Mouse (Mus musculus): ENCODE measurements around the gene Cnih3. TPM values are rescaled to one million over a fixed set of nuclear protein-coding genes. Genes with fewer than 3 reads are reported as not detected.

The Cnih3 gene
- polyA plus RNA-seq, 1 experiment from 2014 or later: 1.2 TPM

GRCm38 (mm10) chr1:181416841-181417240 lies 64.4 kb downstream of the Cnih3 start:
- no peak overlapping the region for H3K4me3 ChIP-seq
- WGBS: 89% methylated on average over 9 of the region's 9 CpGs
- H3K4me1 ChIP-seq (replicated peaks): peaks cover 11% of the 10 kb centered on the region
- H3K36me3 ChIP-seq: no peaks in the 10 kb centered on the region
- peaks cover 22% of the 10 kb centered on the region; the same call in 1 of the 2 replicates for H3K27me3 ChIP-seq (ENCODE audit: insufficient read depth, poor library complexity, severe bottlenecking)
- no peak for DNase-seq (ENCODE audit: low spot score)
- no peak overlapping the region for H3K27ac ChIP-seq
- no peaks in the 10 kb centered on the region for H3K9me3 ChIP-seq

DNA sequence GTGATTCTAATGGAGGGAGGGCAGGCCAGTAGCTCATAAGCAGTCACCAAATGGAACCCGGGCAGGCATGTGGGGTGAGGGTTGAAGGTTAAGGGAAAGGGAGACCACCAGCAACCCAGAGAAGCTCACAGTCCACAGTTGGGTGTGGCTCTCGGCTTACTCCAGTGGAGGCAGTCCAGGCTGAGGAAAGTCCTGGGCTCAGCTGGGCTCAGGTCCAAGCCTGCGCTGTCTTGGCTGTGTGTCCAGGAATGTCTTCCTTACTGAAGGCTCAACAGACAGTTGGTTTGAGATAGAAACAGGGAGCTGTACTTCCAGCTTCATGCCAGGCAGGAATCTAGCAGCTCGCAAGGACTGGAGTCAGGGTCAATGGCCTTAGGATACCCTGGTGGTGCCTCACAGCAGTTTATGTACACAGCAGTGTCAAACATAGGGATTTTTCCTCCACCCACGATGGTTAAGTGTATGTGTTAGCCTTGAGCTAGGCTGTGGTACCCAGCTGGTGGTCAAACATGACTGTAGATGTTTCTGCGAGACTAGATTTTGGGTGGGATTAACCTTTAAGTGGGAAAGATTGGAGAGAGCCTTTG lies 65.6 kb downstream of the Cnih3 start:
- peaks cover 22% of the 10 kb centered on the region; the same call in 1 of the 2 replicates for H3K27me3 ChIP-seq (ENCODE audit: insufficient read depth, poor library complexity, severe bottlenecking)
- no peak overlapping the region for H3K27ac ChIP-seq
- WGBS: 76% methylated on average over 6 of the region's 6 CpGs
- no peaks in the 10 kb centered on the region for H3K9me3 ChIP-seq
- no peak for DNase-seq (ENCODE audit: low spot score)
- peaks cover 16% of the 10 kb centered on the region for H3K4me1 ChIP-seq (replicated peaks)
- no peak overlapping the region for H3K4me3 ChIP-seq
- no peaks in the 10 kb centered on the region for H3K36me3 ChIP-seq

- Histone ChIP-seq H3K27ac (no peak overlapping the region), H3K4me3 (no peak overlapping the region), H3K4me1 (replicated peaks) (peaks cover 16% of the 10 kb centered on the region), H3K36me3 (no peaks in the 10 kb centered on the region), H3K27me3 (ENCODE audit: insufficient read depth, poor library complexity, severe bottlenecking) (peaks cover 23% of the 10 kb centered on the region; the same call in 1 of the 2 replicates), H3K9me3 (no peaks in the 10 kb centered on the region)
- 33% methylated on average over 11 of the region's 11 CpGs for WGBS
- DNase-seq (ENCODE audit: low spot score): no peak
These were observed 67.7 kb downstream of the Cnih3 start for GRCm38 (mm10) chr1:181420080-181420536.

DNA sequence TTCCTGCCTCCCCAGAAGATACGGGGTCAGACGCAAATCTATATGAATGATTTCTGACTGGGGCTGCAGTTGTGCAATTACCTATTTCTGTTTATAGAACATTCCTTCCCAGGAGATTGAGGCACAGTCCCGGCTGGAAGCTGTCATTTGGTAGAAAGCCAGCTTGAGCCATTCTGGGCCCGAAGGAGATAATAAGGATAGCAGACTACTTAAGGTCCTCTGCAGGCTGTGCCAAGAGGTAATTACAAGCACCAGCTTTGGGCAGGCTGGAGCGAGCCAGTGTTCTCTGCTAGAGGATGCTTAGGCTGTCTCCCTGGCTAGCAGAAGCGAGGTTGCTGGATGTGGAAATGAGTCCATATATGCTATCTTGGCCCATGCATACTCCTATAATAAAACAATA lies 70.4 kb downstream of the Cnih3 start:
- 72% methylated on average over 6 of the region's 6 CpGs for WGBS

GRCm38 (mm10) chr1:181424922-181425321 lies 72.5 kb downstream of the Cnih3 start:
- Histone ChIP-seq H3K27me3 (ENCODE audit: insufficient read depth, poor library complexity, severe bottlenecking) (peaks cover 15% of the 10 kb centered on the region; the same call in 1 of the 2 replicates), H3K27ac (no peak overlapping the region), H3K9me3 (no peaks in the 10 kb centered on the region), H3K4me1 (replicated peaks) (peaks cover 10% of the 10 kb centered on the region), H3K36me3 (no peaks in the 10 kb centered on the region), H3K4me3 (no peak overlapping the region)
- DNase-seq (ENCODE audit: low spot score): no peak
- WGBS: 87% methylated on average over 3 of the region's 3 CpGs

More for the DNA sequence above, 70.4 kb downstream of the Cnih3 start:
- Histone ChIP-seq H3K4me1 (replicated peaks) (peaks cover 16% of the 10 kb centered on the region), H3K36me3 (no peaks in the 10 kb centered on the region), H3K27ac (no peak overlapping the region), H3K27me3 (ENCODE audit: insufficient read depth, poor library complexity, severe bottlenecking) (peaks cover 28% of the 10 kb centered on the region; the same call in 1 of the 2 replicates), H3K4me3 (no peak overlapping the region), H3K9me3 (no peaks in the 10 kb centered on the region)
- no peak for DNase-seq (ENCODE audit: low spot score)

DNA sequence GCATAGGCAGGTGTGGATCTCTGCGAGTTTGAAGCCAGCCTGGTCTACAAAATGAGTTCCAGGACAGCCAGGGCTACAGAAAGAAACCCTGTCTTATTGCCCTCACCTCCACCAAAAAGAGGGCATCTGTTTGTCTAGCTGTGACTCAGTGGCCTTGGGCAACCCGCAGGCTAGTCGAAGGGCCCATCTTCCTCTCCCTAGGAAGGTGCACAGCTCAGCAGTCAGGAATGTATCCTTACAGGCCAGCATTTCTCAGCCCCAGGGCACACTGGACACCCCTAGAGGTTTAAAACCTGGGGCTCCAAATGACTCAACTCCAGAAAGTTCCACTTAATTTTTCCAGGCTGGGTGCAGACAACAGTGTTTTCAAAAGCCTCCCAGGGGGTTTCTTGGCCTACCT lies 73.0 kb downstream of the Cnih3 start:
- 90% methylated on average over 3 of the region's 3 CpGs for whole genome bisulfite sequencing
- peaks cover 5% of the 10 kb centered on the region; the same call in 1 of the 2 replicates for H3K4me1 ChIP-seq (replicated peaks)

DNA sequence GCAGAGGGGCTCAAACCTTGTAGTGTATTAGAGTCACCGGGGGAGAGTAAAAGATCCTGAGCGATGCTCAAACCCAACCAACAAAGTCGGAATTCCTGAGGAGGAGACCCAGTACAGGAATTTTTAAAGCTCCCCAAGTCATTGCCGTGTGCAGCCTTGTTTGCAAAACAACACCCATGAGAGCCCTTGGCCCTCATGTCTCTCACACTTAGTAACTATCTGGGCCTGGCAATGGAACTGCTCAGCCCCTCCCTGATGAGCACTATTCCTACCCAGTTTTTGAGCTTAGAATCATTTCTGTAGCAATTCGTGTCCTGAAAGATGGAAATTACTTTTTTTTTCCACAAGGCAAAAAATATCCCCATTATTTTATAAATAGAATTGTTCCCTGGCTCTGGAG lies 74.0 kb downstream of the Cnih3 start:
- no peaks in the 10 kb centered on the region for H3K36me3 ChIP-seq
- WGBS: 91% methylated on average over 5 of the region's 5 CpGs
- peaks cover 15% of the 10 kb centered on the region; the same call in 1 of the 2 replicates for H3K27me3 ChIP-seq (ENCODE audit: insufficient read depth, poor library complexity, severe bottlenecking)
- H3K4me3 ChIP-seq: no peak overlapping the region
- peaks cover 5% of the 10 kb centered on the region; the same call in 1 of the 2 replicates for H3K4me1 ChIP-seq (replicated peaks)
- H3K9me3 ChIP-seq: no peaks in the 10 kb centered on the region
- no peak overlapping the region for H3K27ac ChIP-seq
- no peak for DNase-seq (ENCODE audit: low spot score)

More for the DNA sequence above, 73.0 kb downstream of the Cnih3 start:
- H3K27ac ChIP-seq: no peak overlapping the region
- DNase-seq (ENCODE audit: low spot score): no peak
- no peak overlapping the region for H3K4me3 ChIP-seq
- H3K36me3 ChIP-seq: no peaks in the 10 kb centered on the region
- no peaks in the 10 kb centered on the region for H3K9me3 ChIP-seq
- peaks cover 15% of the 10 kb centered on the region; the same call in 1 of the 2 replicates for H3K27me3 ChIP-seq (ENCODE audit: insufficient read depth, poor library complexity, severe bottlenecking)

- WGBS: 90% methylated on average over 5 of the region's 5 CpGs
- DNase-seq (ENCODE audit: low spot score): no peak
- H3K4me3 ChIP-seq: no peak overlapping the region
These were observed 80.8 kb downstream of the Cnih3 start for GRCm38 (mm10) chr1:181433263-181433662.

DNA sequence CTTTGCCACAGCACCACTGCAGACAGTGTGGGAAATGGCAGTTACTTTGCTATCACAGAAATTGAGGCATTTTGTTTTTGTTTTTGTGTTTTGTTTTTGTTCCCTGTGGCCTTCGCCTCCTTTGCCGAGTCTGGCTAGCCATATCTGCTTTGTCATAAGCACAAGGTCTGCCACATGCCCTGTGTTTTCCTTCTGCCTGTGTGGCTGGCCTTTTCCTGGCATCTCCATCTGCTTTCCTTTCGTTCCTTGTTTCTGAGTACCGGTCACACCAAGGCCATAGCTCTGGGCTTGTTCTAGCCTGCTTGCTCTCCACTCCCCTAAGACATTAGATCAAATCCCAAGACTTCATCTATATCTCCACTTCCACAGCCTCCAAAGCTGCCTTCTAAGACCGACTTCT lies 83.0 kb downstream of the Cnih3 start:
- DNase-seq (ENCODE audit: low spot score): no peak
- Histone ChIP-seq H3K4me1 (replicated peaks) (peaks cover 13% of the 10 kb centered on the region), H3K9me3 (no peaks in the 10 kb centered on the region), H3K4me3 (no peak overlapping the region), H3K27ac (peak overlapping the region; percentile 19; the same call in 1 of the 2 replicates), H3K36me3 (no peaks in the 10 kb centered on the region), H3K27me3 (ENCODE audit: insufficient read depth, poor library complexity, severe bottlenecking) (no peaks in the 10 kb centered on the region)
- WGBS: 74% methylated on average over 5 of the region's 5 CpGs

More at GRCm38 (mm10) chr1:181433263-181433662, 80.8 kb downstream of the Cnih3 start:
- Histone ChIP-seq H3K9me3 (no peaks in the 10 kb centered on the region), H3K4me1 (replicated peaks) (peaks cover 13% of the 10 kb centered on the region), H3K36me3 (no peaks in the 10 kb centered on the region), H3K27me3 (ENCODE audit: insufficient read depth, poor library complexity, severe bottlenecking) (no peaks in the 10 kb centered on the region), H3K27ac (no peak overlapping the region)

- H3K27ac ChIP-seq: no peak overlapping the region; the same call in 1 of the 2 replicates
- no peak overlapping the region for H3K4me3 ChIP-seq
- peaks cover 4% of the 10 kb centered on the region; the same call in 1 of the 2 replicates for H3K4me1 ChIP-seq (replicated peaks)
- H3K9me3 ChIP-seq: no peaks in the 10 kb centered on the region
- DNase-seq (ENCODE audit: low spot score): no peak
- 72% methylated on average over 8 of the region's 8 CpGs for WGBS
- no peaks in the 10 kb centered on the region for H3K36me3 ChIP-seq
- no peaks in the 10 kb centered on the region for H3K27me3 ChIP-seq (ENCODE audit: insufficient read depth, poor library complexity, severe bottlenecking)
These were observed 88.7 kb downstream of the Cnih3 start for GRCm38 (mm10) chr1:181440982-181441603.

DNA sequence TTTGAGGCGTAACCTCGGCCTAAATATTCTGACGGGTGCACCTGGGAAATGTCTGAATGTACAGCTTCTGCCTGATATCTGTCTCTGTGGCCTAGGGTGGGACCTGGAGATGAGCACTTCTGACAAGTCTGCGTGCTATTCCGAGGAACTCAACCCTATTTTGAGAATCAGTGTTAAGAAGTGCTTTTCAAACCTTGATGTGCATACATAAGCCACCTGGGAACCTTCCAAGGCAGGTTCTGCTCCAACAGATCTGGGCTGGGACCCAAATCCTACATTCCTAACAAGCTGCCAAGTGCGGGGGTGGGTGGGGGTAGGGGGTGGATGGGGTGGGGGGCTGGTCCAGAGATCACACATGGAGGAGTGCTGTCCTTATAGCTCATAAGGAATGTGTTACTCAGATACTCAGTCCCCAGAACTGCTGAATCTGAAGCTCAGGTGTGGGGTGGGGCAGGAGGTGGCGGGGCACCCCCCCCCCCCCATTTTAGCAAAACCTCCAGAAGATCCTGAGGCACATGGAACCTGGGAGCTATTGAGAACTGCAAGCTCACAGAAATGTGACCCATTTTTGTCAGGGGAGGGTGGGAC lies 89.3 kb downstream of the Cnih3 start:
- no peaks in the 10 kb centered on the region for H3K27me3 ChIP-seq (ENCODE audit: insufficient read depth, poor library complexity, severe bottlenecking)
- H3K4me1 ChIP-seq (replicated peaks): no peaks in the 10 kb centered on the region
- H3K4me3 ChIP-seq: no peak overlapping the region
- WGBS: 89% methylated on average over 7 of the region's 7 CpGs
- DNase-seq (ENCODE audit: low spot score): no peak
- H3K36me3 ChIP-seq: no peaks in the 10 kb centered on the region
- no peak overlapping the region for H3K27ac ChIP-seq
- no peaks in the 10 kb centered on the region for H3K9me3 ChIP-seq

DNA sequence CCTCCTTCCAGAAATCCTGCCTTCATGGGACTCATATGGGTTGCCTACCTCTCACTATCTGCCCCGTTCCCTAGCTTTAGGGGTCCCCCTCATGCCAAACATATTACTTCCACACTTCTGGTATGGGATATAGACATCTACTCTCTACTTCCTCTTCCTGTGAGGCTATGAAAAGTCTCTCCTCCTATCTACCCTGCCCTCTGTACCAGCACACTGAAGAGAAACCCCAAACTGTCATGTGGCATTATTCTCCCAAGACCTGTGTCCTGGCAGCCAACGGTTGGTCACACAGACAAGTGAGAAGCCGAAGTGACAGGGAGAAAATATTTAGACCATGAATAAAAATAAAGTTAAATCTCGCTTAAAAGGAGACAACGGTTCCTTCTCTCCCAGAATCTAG lies 92.6 kb downstream of the Cnih3 start:
- Histone ChIP-seq H3K9me3 (no peaks in the 10 kb centered on the region), H3K4me3 (no peak overlapping the region), H3K27ac (no peak overlapping the region), H3K36me3 (no peaks in the 10 kb centered on the region), H3K27me3 (ENCODE audit: insufficient read depth, poor library complexity, severe bottlenecking) (no peaks in the 10 kb centered on the region), H3K4me1 (replicated peaks) (0 out of 2 replicates have a peak, but pooled peaks cover 6% of the 10 kb centered on the region)
- 93% methylated on average over 5 of the region's 5 CpGs for WGBS
- DNase-seq (ENCODE audit: low spot score): no peak
